Mouse (Mus musculus) c-Kit-positive CD71-positive TER-119-negative erythroid progenitor cells, embryonic 14.5 days (primary cell): ENCODE results near the gene Gm20388.

Experiments
- DNase-seq: peaks from one replicate; pipeline ENCODE4 v3.0.0-alpha.2; 2013; ENCODE audit warnings: low read depth

Gene Gm20388

DNA sequence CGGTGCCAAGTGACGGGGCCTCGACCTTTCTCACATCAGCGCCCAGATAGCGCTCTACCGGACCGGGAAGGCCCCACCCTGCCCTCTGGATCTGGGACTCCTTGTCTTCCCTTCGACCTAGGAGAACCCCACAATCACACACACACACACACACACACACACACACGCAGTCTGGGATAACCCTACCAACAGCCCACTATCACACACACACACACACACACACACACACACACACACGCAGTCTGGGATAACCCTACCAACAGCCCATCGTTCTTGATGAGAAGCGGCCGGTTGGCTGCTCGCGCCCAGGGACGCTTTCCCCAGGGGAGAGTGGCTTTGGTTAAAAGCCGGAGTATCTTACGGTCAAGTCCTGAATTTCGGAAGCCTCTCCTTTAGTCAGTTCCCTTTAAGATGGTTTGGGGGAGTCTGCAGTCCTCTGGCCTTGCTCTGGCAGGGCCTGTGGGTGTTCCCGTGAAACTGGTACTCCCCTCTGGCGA is 3422.5 kb downstream of the Gm20388 start:
- DNase-seq = no peak

DNA sequence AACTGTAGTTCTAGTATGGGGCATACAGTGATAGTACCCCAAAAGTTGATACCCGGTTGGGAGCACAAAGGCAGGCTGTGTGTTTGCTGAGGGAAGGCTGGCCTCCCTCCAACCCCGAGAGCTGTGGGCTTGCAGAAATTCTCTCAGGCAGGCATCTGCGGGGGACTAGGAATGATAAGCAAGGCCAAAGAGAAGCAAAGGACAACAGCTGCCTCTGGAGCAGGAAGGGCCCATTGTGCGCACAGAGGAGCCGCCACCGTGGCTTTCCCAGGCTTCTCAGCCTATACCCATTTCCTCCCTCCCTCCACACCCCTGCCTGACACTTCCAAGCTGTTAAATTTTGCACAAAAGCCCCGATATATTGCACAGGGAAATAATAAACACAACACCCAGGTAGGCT is 3423.2 kb downstream of the Gm20388 start:
- no peak for DNase-seq

DNA sequence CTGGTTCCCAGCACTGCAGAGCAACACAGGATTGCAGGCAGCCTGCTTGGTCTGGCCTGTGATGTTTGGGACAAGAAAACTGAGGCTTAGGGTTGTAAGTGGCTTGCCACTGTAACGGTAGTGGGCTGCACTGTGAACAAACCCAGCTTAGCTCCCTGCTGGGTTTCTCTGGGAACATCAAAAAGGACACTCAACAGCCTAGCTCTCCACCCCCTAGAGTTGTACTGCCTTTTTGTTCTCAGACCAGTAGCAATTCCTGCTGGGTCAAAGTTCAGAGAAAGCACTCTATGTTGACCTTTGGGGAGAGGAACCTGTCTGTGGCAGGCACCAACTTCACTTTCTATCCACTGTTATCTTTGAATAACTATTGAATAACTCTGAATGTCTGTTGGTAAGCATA is 3423.8 kb downstream of the Gm20388 start:
- DNase-seq = no peak

DNA sequence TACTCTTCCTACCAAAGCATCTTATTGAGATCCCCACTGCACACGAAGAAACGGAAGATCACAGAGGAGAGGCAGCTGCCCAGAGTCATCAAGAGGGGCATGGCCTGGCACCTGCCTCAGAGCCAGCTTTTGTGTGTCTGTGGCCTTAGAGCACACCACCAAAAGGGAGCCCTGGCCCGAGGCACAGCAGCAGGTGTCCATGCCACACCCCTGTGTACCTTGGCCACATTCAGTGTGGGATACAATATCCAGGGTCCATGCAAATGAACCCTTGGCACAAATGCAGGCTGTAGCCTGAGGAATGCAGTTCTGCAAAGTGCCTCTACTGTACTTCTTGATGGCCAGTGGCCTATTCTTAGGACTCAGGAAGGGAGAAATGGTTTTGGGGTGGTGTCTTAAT is 3426.8 kb downstream of the Gm20388 start:
- DNase-seq = no peak

DNA sequence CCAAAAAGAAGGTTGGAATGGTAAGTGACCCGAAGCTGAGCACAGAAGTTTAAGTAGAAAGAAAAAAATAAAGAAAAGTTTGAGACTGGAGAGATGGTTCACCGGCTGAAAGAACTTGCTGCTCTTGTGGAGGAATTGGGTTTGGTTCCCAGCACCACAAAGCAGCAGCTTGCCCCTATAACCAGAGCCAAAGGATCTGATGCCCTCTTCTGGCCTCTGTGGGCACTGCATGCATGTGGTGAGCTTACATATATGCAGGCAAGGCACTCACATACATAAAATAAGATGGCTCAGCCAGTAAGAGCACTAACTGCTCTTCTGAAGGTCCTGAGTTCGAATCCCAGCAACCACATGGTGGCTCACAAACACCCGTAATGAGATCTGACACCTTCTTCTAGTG is 3429.4 kb downstream of the Gm20388 start:
- no peak for DNase-seq

DNA sequence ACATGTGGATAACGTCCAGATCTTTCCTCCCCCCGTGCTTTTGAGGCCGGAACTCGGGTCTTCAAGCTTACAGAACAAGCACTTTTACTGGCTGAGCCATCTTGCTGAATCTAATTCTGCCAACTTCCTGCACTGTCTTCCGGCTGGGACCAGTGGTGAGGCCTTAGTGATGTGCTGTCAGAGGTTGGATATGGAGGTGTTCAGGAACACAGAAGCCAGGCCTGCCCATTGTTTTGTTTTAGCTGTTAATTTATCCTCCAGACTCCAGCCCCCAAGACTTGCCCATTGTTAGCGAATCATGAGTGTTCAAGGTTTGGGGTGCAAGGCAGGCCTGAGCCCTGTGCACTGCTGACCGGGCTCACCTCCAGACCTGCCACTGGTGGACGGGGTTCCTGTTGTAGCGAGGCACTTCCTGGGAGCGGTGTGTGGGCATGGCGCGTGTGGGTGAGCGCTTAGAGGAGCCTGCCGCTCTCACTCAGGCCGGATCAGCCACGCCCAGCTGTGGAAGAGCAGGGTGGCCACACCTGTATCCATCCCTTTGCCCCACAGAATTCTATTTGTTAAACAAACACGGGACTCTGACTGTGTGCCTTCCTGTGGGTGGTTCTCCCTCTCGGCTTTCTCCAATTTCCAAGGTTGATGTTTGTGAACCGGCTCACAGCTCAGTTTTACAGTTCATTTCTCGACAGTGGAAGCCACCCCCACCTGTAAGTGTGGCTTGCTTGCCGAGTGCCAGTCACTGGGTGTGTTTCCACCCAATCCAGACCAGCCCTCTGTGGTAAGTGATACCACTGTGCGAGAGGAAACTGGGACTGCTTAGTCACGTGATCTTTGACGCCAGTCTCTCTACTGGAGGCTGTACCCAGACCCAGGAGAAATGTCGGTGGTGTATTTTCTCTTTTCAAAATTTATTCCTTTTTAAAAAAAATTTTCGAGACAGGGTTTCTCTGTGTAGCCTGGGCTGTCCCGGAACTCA is 3430.7 kb downstream of the Gm20388 start:
- DNase-seq = no peak

DNA sequence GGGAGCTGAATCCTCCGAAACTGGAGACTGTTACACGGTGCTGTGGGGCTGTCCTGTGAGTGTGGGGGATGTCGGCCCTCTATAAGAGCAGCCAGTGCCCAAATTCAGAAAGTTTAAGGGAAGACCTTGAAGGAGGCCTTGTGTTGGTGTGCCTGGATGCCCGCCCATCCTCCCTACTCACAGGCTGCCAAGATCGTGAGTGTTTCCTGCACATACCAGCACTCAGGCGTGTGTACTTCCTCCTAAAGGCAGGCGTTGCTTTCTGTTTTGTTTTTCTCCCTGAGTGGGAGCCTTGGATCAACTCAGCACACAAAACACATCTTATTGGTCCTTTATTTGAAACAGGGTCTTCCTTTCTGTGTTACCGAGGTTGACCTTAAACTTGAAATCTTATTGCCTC is 3431.6 kb downstream of the Gm20388 start:
- no peak for DNase-seq

DNA sequence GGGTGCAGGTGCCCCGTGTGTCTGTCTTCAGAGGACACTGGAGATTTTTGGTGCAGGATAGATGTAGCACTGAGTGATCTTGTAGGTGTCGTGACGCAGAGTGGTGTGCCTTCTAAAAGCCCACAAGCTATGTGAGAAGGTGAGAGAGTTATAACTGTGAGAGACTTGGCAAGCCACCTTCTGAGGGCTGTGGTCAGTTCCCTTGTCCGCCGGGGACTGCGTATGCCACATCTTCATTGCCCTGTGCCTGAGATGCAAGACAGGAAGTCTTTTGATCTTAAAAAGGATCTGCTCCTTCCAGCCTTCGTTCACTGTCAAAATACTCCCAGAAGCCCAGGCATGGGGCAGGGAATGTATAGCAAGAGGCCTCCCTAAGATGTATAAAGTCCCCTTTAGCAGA is 3432.3 kb downstream of the Gm20388 start:
- DNase-seq = no peak

DNA sequence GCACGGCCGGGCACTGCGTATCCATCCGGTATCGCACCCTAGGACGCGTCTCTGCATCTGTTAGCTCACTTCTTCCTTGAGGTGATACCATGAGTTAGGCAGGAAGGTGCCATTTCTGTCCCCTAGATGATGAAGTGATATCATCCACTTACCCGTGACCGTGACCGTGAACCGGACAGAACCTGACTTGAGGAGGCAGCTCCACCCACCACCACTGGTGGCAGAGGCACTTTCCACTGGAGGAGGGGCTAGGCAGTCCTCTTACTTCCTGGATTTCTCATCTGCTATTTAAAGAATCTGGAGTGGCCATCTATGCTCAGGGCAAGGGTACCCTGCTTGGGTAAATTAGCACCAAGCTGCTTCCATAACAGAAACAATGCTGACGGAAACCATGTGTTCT is 3432.8 kb downstream of the Gm20388 start:
- DNase-seq = no peak

DNA sequence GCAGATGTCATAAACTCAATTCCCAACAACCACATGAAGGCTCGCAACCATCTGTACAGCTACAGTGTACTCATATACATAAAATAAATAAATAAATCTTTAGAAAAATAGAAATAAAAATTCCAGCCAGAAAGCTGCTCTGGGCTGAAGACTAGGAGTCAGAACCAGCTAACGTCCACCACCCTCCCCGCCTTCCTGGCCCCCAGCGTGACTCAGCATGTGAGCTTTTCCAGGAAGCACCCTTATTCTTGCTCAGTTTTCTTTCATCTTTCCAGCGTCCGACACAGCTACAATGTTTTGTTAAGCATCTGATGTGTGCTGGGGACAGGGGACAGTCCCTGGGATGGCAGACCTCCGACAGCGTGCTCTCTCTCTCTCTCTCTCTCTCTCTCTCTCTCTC is 3434.5 kb downstream of the Gm20388 start:
- DNase-seq = no peak

DNA sequence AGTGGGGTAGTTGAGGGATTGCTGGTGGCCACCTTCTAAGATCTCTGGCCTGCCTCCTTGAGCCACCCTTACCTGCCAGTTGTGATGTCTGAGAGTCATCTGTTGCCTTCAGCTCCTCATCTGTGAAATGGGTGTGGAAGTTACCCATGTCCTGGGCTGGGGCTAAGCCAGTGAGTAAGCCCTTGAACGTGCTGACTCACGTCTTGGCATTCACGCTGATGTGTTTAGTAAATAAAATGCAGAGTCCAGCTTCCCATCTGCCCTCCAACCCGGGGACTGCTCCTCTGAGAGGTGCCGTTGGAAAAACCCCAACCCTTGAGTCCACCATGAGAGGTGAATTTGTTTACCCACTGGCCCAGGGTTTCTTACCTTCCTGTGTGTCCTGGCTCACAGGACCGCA is 3435.2 kb downstream of the Gm20388 start:
- no peak for DNase-seq

DNA sequence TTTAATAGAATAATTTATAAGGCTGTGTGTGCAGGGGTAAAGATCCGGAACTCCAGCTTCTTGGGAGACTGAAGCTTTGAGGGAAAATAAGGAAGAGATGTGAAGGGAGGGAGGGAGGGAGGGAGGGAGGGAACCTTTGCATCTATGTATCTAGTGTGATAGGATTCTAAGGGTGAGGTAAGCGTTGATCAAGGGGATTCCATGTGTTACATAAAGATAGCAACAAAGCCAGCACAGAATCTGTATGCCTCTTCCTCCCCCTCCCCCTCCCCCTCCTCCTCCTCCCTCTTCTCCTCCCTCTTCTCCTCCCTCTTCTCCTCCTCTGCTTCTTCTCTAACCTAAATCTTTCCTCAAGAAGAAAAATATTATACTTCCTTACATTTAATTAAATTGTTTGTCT is 3436.7 kb downstream of the Gm20388 start:
- peak; percentile 27 for DNase-seq

DNA sequence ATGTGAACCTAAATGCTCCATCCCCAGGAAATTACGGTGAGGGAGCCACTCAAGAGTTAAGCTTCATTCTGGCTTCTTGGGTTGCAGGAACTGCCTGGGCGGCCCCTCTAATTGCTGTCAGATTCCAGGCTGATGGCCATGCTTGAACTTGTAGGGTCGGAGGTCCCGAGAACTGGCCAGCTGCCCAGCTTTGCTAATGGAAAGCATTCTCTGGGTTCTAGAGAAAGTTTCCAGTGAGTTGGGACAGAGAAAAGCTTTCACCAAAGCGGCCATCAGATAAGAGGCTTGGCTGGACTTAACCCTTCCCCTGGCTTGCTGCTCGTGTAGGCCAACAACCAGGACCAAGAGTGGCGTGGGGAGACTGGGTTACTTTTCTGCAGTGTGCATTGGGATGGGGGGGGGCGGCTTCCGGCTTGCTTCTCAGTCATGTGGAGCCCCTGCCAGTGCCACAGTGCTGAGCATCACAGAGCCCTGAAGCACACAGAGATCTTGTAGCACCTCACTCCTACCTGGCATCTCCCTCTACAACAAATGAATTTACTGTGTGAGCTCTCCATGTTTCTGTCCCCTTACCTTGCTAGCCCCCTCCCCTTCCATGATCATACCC is 3437.7 kb downstream of the Gm20388 start:
- DNase-seq = no peak

DNA sequence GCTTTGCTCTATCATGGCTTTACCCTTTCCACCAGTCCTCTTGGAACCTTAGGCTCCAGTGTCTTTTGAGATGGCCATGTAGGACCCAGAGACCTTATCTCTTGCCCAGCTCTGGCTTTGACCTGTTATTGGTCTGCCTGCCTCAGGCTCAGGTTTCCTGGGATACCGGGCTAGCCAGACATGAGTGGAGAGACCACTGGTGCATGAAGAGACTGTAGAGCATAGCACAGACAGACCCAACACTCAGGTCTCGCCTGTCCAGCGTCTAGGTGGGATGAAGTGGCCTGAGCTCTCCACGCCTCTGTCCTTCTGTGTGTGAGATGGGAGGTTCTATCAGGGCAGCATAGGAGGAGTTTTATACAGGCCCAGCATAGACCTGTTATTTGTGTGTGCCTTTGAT is 3438.4 kb downstream of the Gm20388 start:
- DNase-seq = no peak

DNA sequence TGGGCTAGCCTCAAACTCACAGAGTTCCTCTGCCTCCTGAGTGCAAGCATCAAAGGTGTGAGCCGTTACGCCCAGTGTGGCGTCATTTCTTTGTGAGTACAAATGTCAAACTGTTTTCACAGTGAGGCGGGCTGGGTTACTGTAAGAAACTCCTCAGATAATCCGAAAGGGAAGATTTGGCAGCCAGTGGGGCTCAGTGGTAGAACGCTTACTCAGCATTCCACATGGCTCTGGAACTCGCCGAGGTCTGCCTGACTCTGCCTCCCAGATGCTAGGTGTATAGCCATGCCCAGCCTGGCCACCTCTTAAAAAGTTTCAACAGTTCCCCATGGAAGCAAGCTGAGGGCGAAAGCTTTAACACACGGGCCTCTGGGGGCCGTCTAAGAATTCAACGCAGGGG is 3441.5 kb downstream of the Gm20388 start:
- no peak for DNase-seq

DNA sequence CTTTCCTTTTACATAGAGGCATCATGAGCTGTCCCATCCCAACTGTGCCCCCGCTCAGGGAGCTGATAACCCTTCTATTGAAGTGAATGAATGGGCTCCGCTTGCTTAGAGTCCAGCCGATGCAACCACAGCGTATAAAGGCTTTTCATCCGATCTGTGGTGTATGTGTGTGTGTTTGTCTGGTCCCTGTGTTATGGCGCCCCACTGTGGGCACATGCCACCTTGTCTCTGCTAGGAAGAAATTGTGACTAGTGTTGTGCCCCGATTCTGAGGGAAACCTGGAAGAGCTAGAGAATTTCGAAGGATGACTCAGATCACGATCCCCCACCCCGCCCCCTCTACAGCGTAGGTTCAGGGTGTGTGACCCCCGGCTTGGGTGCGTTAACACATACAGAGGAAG is 3442.1 kb downstream of the Gm20388 start:
- DNase-seq = no peak

DNA sequence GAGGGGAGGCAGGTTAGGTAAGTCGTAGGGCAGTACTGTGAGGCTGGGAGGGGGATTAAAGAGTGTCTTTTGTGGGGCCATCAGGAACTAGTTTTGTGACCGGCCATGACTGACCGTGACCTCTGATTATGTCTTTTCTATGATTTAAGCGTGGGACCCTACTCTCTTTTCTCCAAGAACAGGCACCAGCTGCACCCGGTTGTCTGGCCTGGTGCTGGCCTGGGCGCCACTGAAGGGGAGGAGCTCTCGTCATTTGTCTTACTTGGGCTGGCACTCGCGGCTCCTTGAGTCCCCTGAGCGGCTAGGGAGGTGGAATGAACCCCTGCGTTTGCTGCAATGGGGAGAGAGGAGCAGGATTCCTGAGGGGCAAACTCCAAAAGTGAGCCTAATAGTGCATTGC is 3442.6 kb downstream of the Gm20388 start:
- DNase-seq = no peak

DNA sequence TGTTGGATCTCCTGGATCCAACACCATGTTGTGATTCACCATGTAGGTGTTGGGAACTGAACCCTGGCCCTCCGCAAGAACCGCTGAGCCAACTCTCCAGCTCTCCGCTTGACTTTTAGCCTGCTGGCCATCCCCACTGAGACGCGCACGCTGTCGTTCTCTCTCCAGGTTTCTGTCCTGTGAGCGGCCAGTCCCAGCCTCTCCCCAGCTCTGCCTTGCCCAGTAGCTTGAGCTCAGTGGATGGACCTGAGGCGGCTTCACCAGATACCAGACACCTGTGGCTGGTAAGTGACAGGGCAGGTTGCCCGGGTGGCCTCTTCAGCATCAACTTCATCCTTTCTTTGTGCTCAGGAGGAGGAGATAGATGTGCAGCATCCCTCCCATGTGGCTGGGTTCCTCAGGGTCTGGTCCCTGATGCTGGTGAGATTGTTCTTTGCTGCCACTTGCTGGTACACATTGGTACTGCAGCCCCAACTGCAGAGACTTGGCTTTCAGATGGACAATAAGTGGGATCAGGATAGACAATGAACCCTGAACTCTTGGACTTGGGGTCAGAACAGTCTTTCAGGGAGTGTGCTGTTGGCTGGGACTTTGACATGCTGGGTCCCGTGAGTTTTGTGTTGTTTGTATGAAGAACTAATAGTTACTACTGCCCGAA is 3450.6 kb downstream of the Gm20388 start:
- DNase-seq = peak; percentile 71

DNA sequence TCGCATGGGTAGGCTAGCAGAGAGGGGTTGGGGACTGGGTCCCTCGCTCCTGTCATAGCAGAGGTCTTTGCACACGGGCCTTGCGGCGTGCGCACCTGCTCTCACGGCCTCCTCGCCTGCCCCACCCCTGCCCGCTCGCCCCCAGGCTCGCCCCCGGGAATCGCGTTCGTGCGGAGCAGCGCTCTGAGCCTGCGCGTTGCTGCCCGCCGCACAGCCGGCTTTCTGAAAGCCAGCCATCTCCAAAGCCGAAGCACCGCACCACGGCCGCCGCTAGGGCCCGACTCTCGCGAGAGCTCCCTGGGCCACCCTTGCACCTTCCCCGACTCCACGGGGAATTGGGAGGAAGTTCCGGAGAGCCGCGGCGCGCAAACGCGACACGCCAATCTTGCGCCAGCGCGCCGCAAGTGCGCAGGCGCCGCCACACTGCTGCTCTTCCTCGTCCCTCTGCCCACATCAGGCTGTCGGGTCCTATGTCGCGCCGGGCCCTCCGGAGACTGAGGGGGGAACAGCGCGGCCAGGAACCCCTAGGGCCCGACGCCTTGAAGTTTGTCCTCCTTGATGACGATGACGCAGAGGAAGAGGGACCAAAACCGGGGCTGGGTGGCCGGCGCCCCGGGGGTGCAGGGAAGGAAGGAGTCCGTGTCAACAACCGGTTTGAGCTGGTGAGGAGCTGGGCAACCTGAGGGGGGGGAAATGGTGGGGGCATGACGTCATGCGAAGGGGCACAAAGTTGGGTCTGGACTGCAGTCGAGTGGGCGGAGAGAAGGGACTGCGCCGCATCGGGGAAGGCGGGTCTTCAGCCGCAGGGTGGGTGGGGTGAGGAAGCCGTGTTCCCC is 3463.0 kb downstream of the Gm20388 start, which contains the start of gene Tcf25:
Tcf25 (plus strand) TSS at position 351 of the 836 bp plus-strand sequence.
- peak; percentile 87 for DNase-seq

DNA sequence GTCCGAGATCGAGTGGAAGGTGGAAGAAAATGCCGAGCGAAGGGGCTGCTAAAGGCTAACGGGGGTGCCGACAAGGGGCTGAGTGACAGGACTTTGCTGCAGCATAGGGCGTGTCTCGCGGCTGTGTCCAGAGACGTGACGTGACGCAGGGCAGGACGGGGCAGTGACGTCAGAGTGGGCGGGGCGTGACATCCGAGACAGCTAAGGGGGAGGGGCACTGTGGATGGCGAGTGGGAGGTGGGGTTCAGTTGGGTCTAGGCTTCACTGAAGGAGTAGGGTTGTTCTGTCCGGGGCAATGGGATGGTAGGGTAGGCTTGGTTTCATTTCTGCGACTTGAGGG is 3463.6 kb downstream of the Gm20388 start:
- DNase-seq = peak; percentile 87

DNA sequence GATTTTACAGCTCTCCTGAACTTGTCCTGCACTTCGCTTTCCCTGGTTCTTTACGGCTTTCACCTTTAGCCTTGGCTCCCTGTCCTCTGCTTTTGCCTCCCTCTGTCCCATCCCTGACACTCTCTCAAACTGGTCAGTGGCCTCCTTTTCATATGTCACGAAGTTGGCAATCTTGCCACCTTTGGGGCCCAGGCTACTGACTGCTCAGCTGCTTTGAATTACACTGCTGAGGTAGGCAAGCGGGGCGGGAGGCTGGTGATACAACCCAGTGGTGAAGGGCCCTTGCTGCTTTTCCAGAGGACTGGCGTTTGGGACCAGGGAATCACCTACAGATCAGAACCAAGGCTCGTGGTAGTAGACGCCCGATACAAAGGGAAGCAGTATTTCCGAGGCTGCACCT is 3465.1 kb downstream of the Gm20388 start:
- DNase-seq = no peak

DNA sequence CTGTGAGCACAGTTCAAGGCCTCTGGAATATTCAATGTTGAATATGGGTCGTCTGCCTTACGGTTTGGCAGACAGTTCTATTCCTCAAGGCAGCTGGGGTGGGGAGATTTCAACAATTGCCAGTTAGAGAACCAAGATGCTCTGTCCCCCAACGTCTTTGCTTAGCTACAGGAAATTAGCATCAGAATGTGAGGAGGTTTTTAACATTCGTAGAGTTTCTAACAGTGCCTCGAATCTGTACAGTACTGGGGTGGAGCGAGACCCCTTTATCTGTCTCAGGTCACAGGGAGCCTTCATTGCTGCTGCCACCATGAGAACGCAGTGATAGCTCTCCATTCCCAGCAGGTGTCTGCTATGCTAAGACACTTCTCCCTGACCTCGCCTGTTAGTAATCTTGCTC is 3465.5 kb downstream of the Gm20388 start:
- no peak for DNase-seq
